ENCODE assay signal across 25 mouse cellular contexts in the genomic region with DNA sequence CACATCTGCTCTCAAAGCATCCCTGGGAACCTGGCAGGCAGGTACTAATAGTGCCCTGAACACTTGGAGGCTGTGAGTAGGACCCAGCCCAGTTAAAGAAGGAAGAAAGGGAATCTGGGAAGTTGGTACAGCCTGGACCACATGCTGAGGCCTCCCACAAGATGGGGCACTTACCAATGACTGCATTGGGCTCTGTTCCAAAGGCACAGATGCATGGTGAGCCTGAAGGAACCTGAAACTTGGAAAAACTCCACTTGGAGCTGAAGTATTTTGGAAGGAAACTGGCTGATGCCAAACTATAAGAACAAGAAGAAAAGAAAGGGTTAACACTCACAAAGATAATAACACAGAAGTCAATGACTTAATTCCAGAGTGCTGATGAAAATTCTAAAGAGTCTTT.
"Had no signal": no experiment of that assay in that cellular context is flagged by ENCODE, and none has a peak within 500 bp of the region (broad histone marks: within the 10 kb centered on the region; RNA-seq: fewer than 3 reads in every experiment).

No protein-coding gene starts in this region.

- H3K4me1 ChIP-seq: heart, embryonic 10.5 days; heart, embryonic 12.5 days; hindbrain, embryonic 10.5 days; hindbrain, embryonic 12.5 days; intestine, embryonic 15.5 days; kidney, embryonic 15.5 days; limb, embryonic 13.5 days; limb, embryonic 15.5 days had no signal

- H3K9ac ChIP-seq: heart, embryonic 12.5 days; hindbrain, embryonic 12.5 days; hindbrain, embryonic 14.5 days; intestine, embryonic 15.5 days; kidney, embryonic 15.5 days; limb, embryonic 13.5 days; limb, embryonic 15.5 days; liver, embryonic 12.5 days; liver, embryonic 14.5 days had no signal

- H3K4me3 ChIP-seq: gastrocnemius, adult 2 months; heart, adult 2 months; heart, embryonic 10.5 days; heart, embryonic 12.5 days; hindbrain, embryonic 10.5 days; hindbrain, embryonic 12.5 days; intestine, embryonic 15.5 days; kidney, embryonic 15.5 days; limb, embryonic 13.5 days; limb, embryonic 15.5 days; liver, embryonic 12.5 days had no signal

- DNase-seq: gastrocnemius, adult 2 months; gastrocnemius, postnatal 10 days; gastrocnemius, postnatal 25 days; heart, adult 2 months; heart, postnatal 10 days; heart, postnatal 4 days; kidney, adult 11 months; kidney, adult 2 months; kidney, adult 9 months; kidney, postnatal 14 days; layer of hippocampus, adult 9-11 months; layer of hippocampus, postnatal 36 days; lung, adult 18-20 months had no signal

- H3K27me3 ChIP-seq: heart, embryonic 12.5 days; hindbrain, embryonic 12.5 days; intestine, embryonic 15.5 days; kidney, embryonic 15.5 days; limb, embryonic 13.5 days; limb, embryonic 15.5 days; liver, embryonic 12.5 days had no signal

- H3K27ac ChIP-seq: gastrocnemius, adult 2 months; heart, adult 2 months; heart, embryonic 10.5 days; hindbrain, embryonic 10.5 days; hindbrain, embryonic 12.5 days; hindbrain, embryonic 14.5 days; intestine, embryonic 15.5 days; kidney, embryonic 15.5 days; kidney, postnatal 0 days; limb, embryonic 13.5 days; limb, embryonic 15.5 days; liver, embryonic 12.5 days; liver, embryonic 14.5 days had no signal
